Mouse (Mus musculus) kidney, postnatal 0 days (tissue): Measurements from ENCODE around the gene Hacd2. TPM values are rescaled to one million over a fixed set of nuclear protein-coding genes. Genes with fewer than 3 reads are reported as not detected.

Experiments
- ATAC-seq: fragments of 200-750 bp; cut with Nextera tagmentation; replicated peaks from 2 replicates; pipeline ENCODE4 v1.8.0; 2017; ENCODE audit warnings: low read depth, moderate number of reproducible peaks, moderate TSS enrichment, moderate library complexity; ENCODE audit not compliant: low FRiP score
- DNase-seq: peaks from one replicate; pipeline ENCODE4 v3.0.0-alpha.2; 2016; ENCODE audit warnings: low spot score
- H3K27ac ChIP-seq: fragments of 300-500 bp; sonication (generic); 2 replicates; pipeline ENCODE4 v1.5.1; 2014; ENCODE audit warnings: mild to moderate bottlenecking
- H3K27me3 ChIP-seq: fragments of 300-500 bp; sonication (generic); 2 replicates; pipeline ENCODE4 v1.6.1; 2014; ENCODE audit warnings: low read length, mixed read lengths; ENCODE audit not compliant: insufficient read depth
- H3K36me3 ChIP-seq: fragments of 300-500 bp; sonication (generic); 2 replicates; pipeline ENCODE4 v1.6.1; 2014; ENCODE audit warnings: low read length, mixed read lengths; ENCODE audit not compliant: insufficient read depth
- H3K4me1 ChIP-seq: fragments of 300-500 bp; sonication (generic); replicated peaks from 2 replicates; pipeline ENCODE4 v1.6.1; 2014; ENCODE audit warnings: antibody characterized with exemption, low read length, mixed read lengths; ENCODE audit not compliant: insufficient read depth
- H3K4me2 ChIP-seq: fragments of 300-500 bp; sonication (generic); 2 replicates; pipeline ENCODE4 v1.6.1; 2014; ENCODE audit warnings: mild to moderate bottlenecking, low read length, moderate library complexity, mixed read lengths
- H3K4me3 ChIP-seq: fragments of 300-500 bp; sonication (generic); replicated peaks from 2 replicates; pipeline ENCODE4 v1.5.1; 2014; ENCODE audit warnings: low read depth, low read length
- H3K9ac ChIP-seq: fragments of 300-500 bp; sonication (generic); 2 replicates; pipeline ENCODE4 v1.6.1; 2014; ENCODE audit warnings: low read depth, low read length
- H3K9me3 ChIP-seq: fragments of 300-500 bp; sonication (generic); replicated peaks from 2 replicates; pipeline ENCODE4 v1.6.1; 2016; ENCODE audit warnings: low read length, inconsistent platforms, mixed read lengths
- CTCF ChIP-seq: IDR thresholded peaks from 2 replicates; pipeline ENCODE4 v1.5.1; 2016; ENCODE audit warnings: antibody characterized with exemption, low read depth, mild to moderate bottlenecking, moderate library complexity
- WGBS: fragments of 180-500 bp; shearing (Covaris S2); extraction: QIAGEN DNeasy Blood & Tissue Kit; methylation state at CpG from one replicate; pipeline ENCODE4 v1.1.7; 2014; 5-methylcytosine and 5-hydroxymethylcytosine counted together
- polyA plus RNA-seq: library from polyadenylated mRNA; unstranded; fragments of >200 nt; fragmentation: Nextera tagmentation; extraction: Ambion mirVana; gene quantifications from 2 replicates; pipeline ENCODE4 v1.2.1, GENCODE M21; 2015

Gene Hacd2
- polyA plus RNA-seq, 1 experiment from 2014 or later = 92.6 TPM

- DNase-seq (no peak), ATAC-seq (no peak)
- no peak overlapping the region for H3K27ac ChIP-seq
- H3K36me3 ChIP-seq = no peaks in the 10 kb centered on the region
- no peak for TF ChIP-seq CTCF
- no peaks in the 10 kb centered on the region for H3K9me3 ChIP-seq
- no peak overlapping the region for H3K9ac ChIP-seq
- no peak overlapping the region for H3K4me3 ChIP-seq
- no peak overlapping the region for H3K4me2 ChIP-seq
- WGBS = 92% methylated on average over 1 of the region's 1 CpGs
- H3K27me3 ChIP-seq = no peaks in the 10 kb centered on the region
- H3K4me1 ChIP-seq = no peaks in the 10 kb centered on the region
These were observed 33.6 kb downstream of the Hacd2 start for GRCm38 (mm10) chr16:35055861-35056260.

GRCm38 (mm10) chr16:35056306-35056705 is 34.1 kb downstream of the Hacd2 start:
- H3K36me3 ChIP-seq = no peaks in the 10 kb centered on the region
- no peaks in the 10 kb centered on the region for H3K4me1 ChIP-seq
- no peak overlapping the region for H3K27ac ChIP-seq
- TF ChIP-seq CTCF = peak; percentile 69
- DNase-seq (peak; percentile 78), ATAC-seq (no peak)
- no peak overlapping the region for H3K4me2 ChIP-seq
- no peaks in the 10 kb centered on the region for H3K27me3 ChIP-seq
- 26% methylated on average over 5 of the region's 5 CpGs for WGBS
- H3K9me3 ChIP-seq = no peaks in the 10 kb centered on the region
- H3K9ac ChIP-seq = no peak overlapping the region
- H3K4me3 ChIP-seq = no peak overlapping the region

DNA sequence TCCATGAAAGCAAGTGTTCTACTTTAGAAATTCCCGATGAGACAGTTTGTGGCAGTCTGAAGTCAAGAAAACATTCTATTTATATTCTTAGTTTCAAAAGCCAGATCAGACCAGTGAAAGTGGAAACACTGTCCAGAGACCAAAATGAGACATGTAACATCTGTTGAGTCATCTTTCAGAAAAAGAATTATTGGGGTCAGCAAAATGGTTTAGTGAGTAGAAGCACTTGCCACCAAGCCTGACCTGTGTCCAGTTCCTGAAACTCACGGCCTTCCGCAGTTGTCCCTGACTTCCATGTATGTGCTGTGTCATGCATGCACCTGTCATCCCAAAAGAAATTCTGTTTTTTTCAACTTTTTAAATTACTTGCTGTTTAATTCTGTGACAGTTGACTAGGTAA is 34.6 kb downstream of the Hacd2 start:
- no peaks in the 10 kb centered on the region for H3K4me1 ChIP-seq
- DNase-seq (no peak), ATAC-seq (no peak)
- no peaks in the 10 kb centered on the region for H3K27me3 ChIP-seq
- no peak overlapping the region for H3K4me3 ChIP-seq
- WGBS = 64% methylated on average over 3 of the region's 3 CpGs
- no peak overlapping the region for H3K27ac ChIP-seq
- no peak overlapping the region for H3K9ac ChIP-seq
- H3K9me3 ChIP-seq = no peaks in the 10 kb centered on the region
- H3K4me2 ChIP-seq = no peak overlapping the region
- H3K36me3 ChIP-seq = no peaks in the 10 kb centered on the region
- TF ChIP-seq CTCF = no peak

DNA sequence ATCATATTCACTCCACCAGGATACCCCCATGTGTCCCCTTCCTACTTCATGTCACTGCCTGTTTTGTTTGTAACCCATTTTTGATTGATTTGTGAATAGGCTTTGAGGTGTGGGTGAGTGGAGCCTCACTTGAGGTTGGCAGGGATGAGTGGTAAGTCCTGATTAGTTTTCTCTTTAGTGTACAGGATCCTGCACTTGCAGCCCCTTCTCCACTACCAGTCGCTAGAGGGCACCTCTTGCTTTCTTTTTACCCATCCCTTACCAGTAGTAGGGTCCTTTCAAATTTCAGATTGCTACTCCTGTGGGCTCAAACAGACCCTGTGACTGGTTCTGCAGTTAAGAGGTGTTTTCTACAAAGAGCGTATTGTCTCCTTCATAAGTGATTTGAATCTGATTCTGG is 38.8 kb downstream of the Hacd2 start:
- no peak for ATAC-seq
- Histone ChIP-seq H3K36me3 (0 out of 2 replicates have a peak, but pooled peaks cover 3% of the 10 kb centered on the region), H3K4me2 (no peak overlapping the region), H3K27ac (no peak overlapping the region), H3K27me3 (no peaks in the 10 kb centered on the region), H3K9ac (no peak overlapping the region), H3K4me1 (no peaks in the 10 kb centered on the region), H3K9me3 (no peaks in the 10 kb centered on the region), H3K4me3 (no peak overlapping the region)
- TF ChIP-seq CTCF = peak; percentile 59
- WGBS = 59% methylated on average over 2 of the region's 2 CpGs
- DNase-seq = peak; percentile 30

DNA sequence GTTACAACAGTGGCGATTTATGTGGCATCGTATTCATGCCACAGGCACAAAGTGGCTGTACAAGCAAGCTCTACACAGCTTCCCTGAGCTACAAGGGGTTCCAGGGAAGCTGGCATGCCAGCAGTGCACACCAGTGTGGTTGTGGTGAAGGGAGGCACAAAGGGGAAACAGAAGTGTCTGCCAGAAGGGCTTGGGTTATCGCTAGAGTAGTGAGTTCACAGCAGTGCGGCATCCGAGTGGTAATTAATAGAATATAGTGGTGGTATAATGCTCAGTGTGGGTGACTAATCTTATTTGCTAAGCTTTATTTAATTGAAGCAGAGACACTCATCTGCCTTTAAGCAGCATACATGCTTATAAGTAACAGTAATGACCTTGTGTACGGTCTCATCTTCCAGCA is 43.5 kb downstream of the Hacd2 start:
- no peak overlapping the region for H3K9ac ChIP-seq
- DNase-seq = no peak
- 0 out of 2 replicates have a peak, but pooled peaks cover 3% of the 10 kb centered on the region for H3K36me3 ChIP-seq
- H3K27ac ChIP-seq = no peak overlapping the region
- no peak for ATAC-seq
- no peak for TF ChIP-seq CTCF
- no peaks in the 10 kb centered on the region for H3K4me1 ChIP-seq
- no peak overlapping the region for H3K4me2 ChIP-seq
- no peaks in the 10 kb centered on the region for H3K27me3 ChIP-seq
- H3K4me3 ChIP-seq = no peak overlapping the region
- 87% methylated on average over 6 of the region's 6 CpGs for WGBS
- no peaks in the 10 kb centered on the region for H3K9me3 ChIP-seq

DNA sequence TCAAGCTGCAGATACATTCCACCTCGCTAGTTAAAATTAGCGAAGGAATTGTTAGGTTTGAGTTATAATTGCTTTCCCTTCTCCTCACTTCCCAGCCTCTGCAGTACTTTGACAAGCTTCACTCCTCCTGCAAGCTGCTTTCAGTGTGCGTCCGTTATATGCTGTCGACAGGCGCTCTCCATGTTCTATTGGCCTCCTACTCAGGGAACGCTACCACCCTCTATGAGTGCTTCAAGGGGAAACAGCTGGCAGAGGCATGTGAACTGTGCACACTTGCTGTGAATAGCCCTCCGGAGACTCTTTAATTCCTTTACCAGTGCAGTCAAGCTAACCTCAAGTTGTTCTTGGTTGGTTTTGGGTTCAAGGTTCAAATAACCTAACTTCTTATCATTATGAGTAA is 44.9 kb downstream of the Hacd2 start:
- Histone ChIP-seq H3K4me1 (no peaks in the 10 kb centered on the region), H3K4me3 (no peak overlapping the region), H3K27ac (no peak overlapping the region), H3K9me3 (no peaks in the 10 kb centered on the region), H3K4me2 (no peak overlapping the region), H3K9ac (no peak overlapping the region), H3K36me3 (0 out of 2 replicates have a peak, but pooled peaks cover 3% of the 10 kb centered on the region), H3K27me3 (no peaks in the 10 kb centered on the region)
- WGBS = 56% methylated on average over 8 of the region's 8 CpGs
- no peak for TF ChIP-seq CTCF
- no peak for ATAC-seq
- DNase-seq = peak; percentile 8

GRCm38 (mm10) chr16:35067631-35068030 is 45.4 kb downstream of the Hacd2 start:
- no peaks in the 10 kb centered on the region for H3K9me3 ChIP-seq
- no peak overlapping the region for H3K27ac ChIP-seq
- no peaks in the 10 kb centered on the region for H3K36me3 ChIP-seq
- no peak overlapping the region for H3K9ac ChIP-seq
- H3K4me3 ChIP-seq = no peak overlapping the region
- DNase-seq (no peak), ATAC-seq (no peak)
- no peaks in the 10 kb centered on the region for H3K27me3 ChIP-seq
- H3K4me1 ChIP-seq = no peaks in the 10 kb centered on the region
- 89% methylated on average over 3 of the region's 3 CpGs for WGBS
- H3K4me2 ChIP-seq = no peak overlapping the region
- TF ChIP-seq CTCF = no peak
